Mouse (Mus musculus): Measurements from ENCODE around the gene Cited2. TPM values are rescaled to one million over a fixed set of nuclear protein-coding genes. Genes with fewer than 3 reads are reported as not detected.

Cited2 gene
- total RNA-seq, 2 experiments from 2014 or later: 35.8 to 36.2 TPM

- Histone ChIP-seq H3K4me3 (no peak overlapping the region), H3K27ac (no peak overlapping the region)
- TF ChIP-seq CTCF (conservative IDR thresholded peaks at IDR 0.05): no peak
- no peak for DNase-seq (ENCODE audit: low spot score in 2 of 2)
Measured at GRCm38 (mm10) chr10:17697376-17698265, 25.4 kb upstream of the Cited2 start.

GRCm38 (mm10) chr10:17705466-17705973 is 17.5 kb upstream of the Cited2 start:
- no peak for TF ChIP-seq CTCF (conservative IDR thresholded peaks at IDR 0.05)

DNA sequence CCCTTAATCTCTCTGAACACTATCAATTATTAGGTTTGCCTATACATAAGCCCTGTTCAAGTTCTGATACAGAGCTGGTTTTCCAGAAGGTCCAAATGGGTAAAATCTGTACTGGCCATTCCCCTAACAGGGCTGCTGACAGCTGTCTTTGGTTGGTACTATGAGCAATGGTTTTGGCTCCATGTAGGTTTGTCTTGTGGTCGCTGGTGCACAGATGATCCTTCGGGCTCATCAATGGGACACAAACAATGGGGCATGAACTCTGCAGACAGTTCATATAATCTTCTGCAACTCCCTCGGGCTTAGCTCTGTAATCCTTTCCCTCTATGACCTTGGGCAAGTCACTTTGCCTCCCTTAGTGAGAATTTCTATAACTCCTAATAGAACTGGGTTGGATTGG is 12.3 kb upstream of the Cited2 start:
- no peak for TF ChIP-seq CTCF (conservative IDR thresholded peaks at IDR 0.05)
- no peak overlapping the region for H3K4me3 ChIP-seq
- no peak for DNase-seq (ENCODE audit: low spot score in 2 of 2)
- no peak overlapping the region for H3K27ac ChIP-seq

More at GRCm38 (mm10) chr10:17705466-17705973, 17.5 kb upstream of the Cited2 start:
- no peak overlapping the region for H3K27ac ChIP-seq
- no peak for DNase-seq (ENCODE audit: low spot score in 2 of 2)
- no peak overlapping the region for H3K4me3 ChIP-seq

DNA sequence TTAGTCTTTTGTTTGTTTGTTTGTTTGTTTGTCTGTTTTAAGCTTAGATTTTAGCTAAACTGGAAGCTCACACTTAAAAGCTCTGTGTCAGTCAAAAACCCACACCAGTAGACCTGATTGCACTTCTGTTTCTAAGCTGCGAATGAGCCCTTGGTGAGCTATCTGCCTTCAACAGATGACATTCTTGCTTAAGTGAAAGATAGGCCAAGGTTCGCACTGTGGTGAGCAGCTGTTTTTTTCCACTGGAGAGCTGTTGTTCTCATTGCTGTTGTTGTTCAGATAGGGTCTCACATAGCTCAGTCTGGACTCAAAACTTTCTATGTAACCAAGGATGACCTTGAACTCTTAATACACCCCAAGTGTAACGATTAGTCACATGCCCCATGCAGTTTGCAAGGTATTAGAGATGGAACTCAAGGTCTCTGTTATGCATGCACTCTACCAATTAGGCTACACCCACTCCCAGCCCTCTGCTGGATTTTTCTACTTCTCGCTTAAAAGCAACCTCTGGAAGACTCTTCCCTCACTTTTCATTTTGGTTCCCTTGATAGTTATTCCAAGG is 3.9 kb upstream of the Cited2 start:
- no peak for DNase-seq (ENCODE audit: low spot score in 2 of 2)
- H3K4me3 ChIP-seq: no peak overlapping the region
- TF ChIP-seq CTCF (conservative IDR thresholded peaks at IDR 0.05): no peak
- no peak overlapping the region for H3K27ac ChIP-seq

DNA sequence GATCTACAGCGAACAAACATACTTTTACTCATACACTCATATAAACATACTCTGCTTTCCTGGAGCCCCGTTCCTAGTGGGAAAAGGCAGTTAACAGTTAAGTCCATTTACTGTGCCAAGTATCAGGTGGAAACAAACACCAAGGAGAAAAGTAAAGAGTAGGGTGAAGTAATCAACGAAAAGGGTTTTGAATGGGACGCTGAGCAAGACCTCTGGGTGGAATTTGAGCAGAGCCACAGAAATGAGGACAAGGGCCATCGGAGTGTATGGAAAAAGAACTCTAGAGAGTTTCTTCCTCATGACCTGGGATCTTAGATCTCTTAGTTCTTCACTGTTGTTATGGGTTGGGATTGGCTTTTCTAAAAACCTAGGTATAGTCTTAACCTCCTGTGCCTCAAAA is 3.4 kb upstream of the Cited2 start:
- Histone ChIP-seq H3K27ac (no peak overlapping the region), H3K4me3 (no peak overlapping the region)
- DNase-seq (ENCODE audit: low spot score in 2 of 2): no peak
- TF ChIP-seq CTCF (conservative IDR thresholded peaks at IDR 0.05): no peak

DNA sequence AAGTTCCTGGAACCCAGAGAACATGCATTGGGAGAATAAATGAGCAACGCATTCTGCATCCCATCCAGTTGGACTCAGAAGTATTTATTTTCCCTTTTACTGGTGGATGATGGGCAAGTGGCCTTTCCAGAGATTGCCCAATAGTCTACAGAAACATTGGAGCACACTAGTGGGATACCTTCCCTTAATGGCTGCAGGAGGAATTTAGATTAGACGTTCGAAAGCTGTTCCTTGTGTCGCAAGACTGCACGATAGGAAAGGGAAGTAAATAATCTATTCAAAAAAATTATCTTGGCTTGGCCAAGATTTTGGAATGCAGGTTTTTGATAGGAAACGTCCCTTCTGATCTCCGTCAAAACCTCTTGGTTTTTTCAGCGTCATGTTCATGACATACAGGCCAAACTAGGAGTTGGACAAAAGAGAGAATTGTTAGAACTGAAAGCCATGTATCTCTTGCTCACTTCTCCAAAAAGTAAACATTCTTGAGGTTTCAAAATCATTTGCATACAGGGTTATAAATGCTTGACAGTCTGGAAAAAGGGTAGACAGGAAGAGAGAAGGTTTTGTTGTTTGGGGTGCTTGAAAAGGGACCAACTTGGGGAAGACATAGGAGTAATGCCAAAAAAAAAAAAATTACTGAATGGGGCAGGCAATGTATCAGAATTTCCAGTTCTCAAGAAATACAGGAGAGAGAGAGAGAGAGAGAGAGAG is 2.0 kb upstream of the Cited2 start:
- Histone ChIP-seq H3K27ac (peak overlapping the region; percentile 3; the same call in 1 of the 2 replicates), H3K4me3 (no peak overlapping the region)
- no peak for TF ChIP-seq CTCF (conservative IDR thresholded peaks at IDR 0.05)

GRCm38 (mm10) chr10:17721602-17722121 is 1.4 kb upstream of the Cited2 start:
- TF ChIP-seq CTCF (conservative IDR thresholded peaks at IDR 0.05): no peak
- H3K4me3 ChIP-seq: peak overlapping the region; percentile 64
- peak in 1 of 2 experiments; percentile 34 for DNase-seq (ENCODE audit: low spot score in 2 of 2)
- H3K27ac ChIP-seq: peak overlapping the region; percentile 100

More for the DNA sequence above, 2.0 kb upstream of the Cited2 start:
- no peak for DNase-seq (ENCODE audit: low spot score in 2 of 2)

DNA sequence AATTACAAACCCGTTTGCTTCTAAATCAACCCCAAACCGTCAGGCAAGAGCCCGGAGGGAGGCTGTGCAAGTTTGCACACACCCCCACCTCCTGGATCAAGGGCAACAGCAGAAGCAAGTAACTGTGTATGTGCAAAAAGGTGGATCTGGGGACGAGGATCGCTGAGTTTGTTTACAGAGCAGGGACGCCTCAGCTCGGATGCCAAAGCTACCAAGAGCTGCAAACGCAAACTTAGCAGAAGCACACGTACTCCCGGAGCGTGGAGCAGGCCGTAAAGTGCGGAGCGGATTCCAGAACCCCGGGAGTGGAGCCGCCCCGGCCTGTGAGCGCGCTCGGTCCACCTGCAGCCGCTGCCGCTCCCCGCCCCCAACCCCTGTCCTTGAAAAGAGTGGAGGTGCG is 860 bp upstream of the Cited2 start:
- DNase-seq (ENCODE audit: low spot score in 2 of 2): peak; percentile 91 to 96
- TF ChIP-seq CTCF (conservative IDR thresholded peaks at IDR 0.05): no peak

GRCm38 (mm10) chr10:17723421-17723841 is 413 bp downstream of the Cited2 start:
- peak in 1 of 2 experiments; percentile 26 for DNase-seq (ENCODE audit: low spot score in 2 of 2)
- no peak for TF ChIP-seq CTCF (conservative IDR thresholded peaks at IDR 0.05)
- H3K27ac ChIP-seq: peak overlapping the region; percentile 100
- H3K4me3 ChIP-seq: peak overlapping the region; percentile 64

More for the DNA sequence above, 860 bp upstream of the Cited2 start:
- Histone ChIP-seq H3K4me3 (peak overlapping the region; percentile 64), H3K27ac (peak overlapping the region; percentile 100)

GRCm38 (mm10) chr10:17723871-17724741 is 1.1 kb downstream of the Cited2 start:
- DNase-seq (ENCODE audit: low spot score in 2 of 2): peak; percentile 52 to 69
- peak; percentile 71 for TF ChIP-seq CTCF (conservative IDR thresholded peaks at IDR 0.05)
- H3K4me3 ChIP-seq: peak overlapping the region; percentile 64
- H3K27ac ChIP-seq: peak overlapping the region; percentile 100

- no peak for TF ChIP-seq CTCF (conservative IDR thresholded peaks at IDR 0.05)
- no peak for DNase-seq (ENCODE audit: low spot score in 2 of 2)
- peak overlapping the region; percentile 64 for H3K4me3 ChIP-seq
- H3K27ac ChIP-seq: peak overlapping the region; percentile 100; the same call in 1 of the 2 replicates
Measured at GRCm38 (mm10) chr10:17725037-17725584, 2.1 kb downstream of the Cited2 start.
